Mouse (Mus musculus): Measurements from ENCODE around the gene Smpx. TPM values are rescaled to one million over a fixed set of nuclear protein-coding genes. Genes with fewer than 3 reads are reported as not detected.

The Smpx gene
- not detected in 2 replicates for polyA plus RNA-seq (2016; fragmentation: Nextera tagmentation; extraction: Ambion mirVana)

DNA sequence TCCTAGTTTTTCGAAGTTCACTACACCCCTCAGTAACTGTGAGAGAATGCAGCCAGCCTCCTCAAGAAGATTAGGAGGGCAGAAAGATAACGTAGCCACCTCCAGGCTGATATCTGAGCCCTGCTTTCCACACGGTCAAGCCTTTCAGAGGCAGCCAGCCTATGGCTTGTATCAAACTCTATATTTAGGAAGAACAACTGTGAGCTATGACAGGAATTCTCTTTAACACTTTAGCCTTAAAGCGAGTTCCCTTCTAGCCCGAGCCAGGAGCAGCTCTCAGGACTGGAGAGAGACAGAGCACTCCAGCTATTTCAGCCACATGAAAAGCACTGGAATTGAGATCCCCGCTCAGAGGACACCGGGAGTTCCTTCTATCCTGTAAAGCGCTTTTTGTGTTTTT, at the start of gene Smpx:
Smpx (plus strand) TSS at position 49 of the 400 bp plus-strand sequence.
- Histone ChIP-seq H3K9me3 (no peaks in the 10 kb centered on the region), H3K27ac (no peak within 1 kb of the TSS), H3K27me3 (no peaks in the 10 kb centered on the region), H3K4me3 (replicated peaks) (no peak within 1 kb of the TSS), H3K4me2 (no peak within 1 kb of the TSS), H3K9ac (no peak within 1 kb of the TSS), H3K4me1 (no peaks in the 10 kb centered on the region), H3K36me3 (replicated peaks) (no peaks in the 10 kb centered on the region)
- WGBS, result 66% methylated on average over 8 of the region's 8 CpGs
- ATAC-seq (ENCODE audit: low FRiP score), result no peak

- ATAC-seq (ENCODE audit: low FRiP score), result no peak
- H3K9ac ChIP-seq, result no peak overlapping the region
- no peak overlapping the region for H3K27ac ChIP-seq
- H3K4me3 ChIP-seq (replicated peaks), result no peak overlapping the region
- H3K4me1 ChIP-seq, result no peaks in the 10 kb centered on the region
- H3K27me3 ChIP-seq, result no peaks in the 10 kb centered on the region
- no peaks in the 10 kb centered on the region for H3K36me3 ChIP-seq (replicated peaks)
- H3K4me2 ChIP-seq, result no peak overlapping the region
- H3K9me3 ChIP-seq, result no peaks in the 10 kb centered on the region
Observed at GRCm38 (mm10) chrX:157655047-157655446, 43.7 kb upstream of the Smpx start.

DNA sequence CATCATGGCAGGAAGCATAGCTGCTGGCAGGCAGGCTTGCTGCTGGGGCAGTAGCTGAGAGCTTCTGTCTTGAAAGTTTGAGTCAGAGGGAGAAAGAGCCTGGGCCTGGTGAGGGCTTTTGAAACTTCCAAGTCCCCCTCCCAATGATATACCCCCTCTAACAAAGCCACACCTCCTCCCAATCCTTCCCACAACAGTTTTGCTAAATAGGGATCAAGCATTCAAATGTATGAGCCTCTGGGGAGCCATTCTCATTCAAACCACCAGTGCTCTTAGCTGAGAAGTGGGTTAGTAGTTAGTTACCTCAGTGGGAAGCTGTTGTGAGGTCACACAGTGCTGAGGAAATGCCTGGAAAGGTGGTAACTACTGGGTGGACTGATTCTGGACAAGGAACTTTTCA, 41.4 kb upstream of the Smpx start:
- ATAC-seq (ENCODE audit: low FRiP score), result no peak
- H3K4me3 ChIP-seq (replicated peaks), result no peak overlapping the region
- H3K27ac ChIP-seq, result no peak overlapping the region
- no peaks in the 10 kb centered on the region for H3K27me3 ChIP-seq
- no peaks in the 10 kb centered on the region for H3K4me1 ChIP-seq
- H3K9me3 ChIP-seq, result no peaks in the 10 kb centered on the region
- H3K4me2 ChIP-seq, result no peak overlapping the region
- H3K9ac ChIP-seq, result no peak overlapping the region
- no peaks in the 10 kb centered on the region for H3K36me3 ChIP-seq (replicated peaks)

GRCm38 (mm10) chrX:157671820-157672219, 26.9 kb upstream of the Smpx start:
- 81% methylated on average over 2 of the region's 2 CpGs for WGBS
- H3K27me3 ChIP-seq, result peaks cover 3% of the 10 kb centered on the region; the same call in 1 of the 2 replicates
- H3K27ac ChIP-seq, result no peak overlapping the region
- no peaks in the 10 kb centered on the region for H3K36me3 ChIP-seq (replicated peaks)
- no peak overlapping the region for H3K9ac ChIP-seq
- ATAC-seq (ENCODE audit: low FRiP score), result no peak
- no peaks in the 10 kb centered on the region for H3K9me3 ChIP-seq
- H3K4me3 ChIP-seq (replicated peaks), result no peak overlapping the region
- no peak overlapping the region for H3K4me2 ChIP-seq
- no peaks in the 10 kb centered on the region for H3K4me1 ChIP-seq

GRCm38 (mm10) chrX:157674667-157675350, 23.9 kb upstream of the Smpx start:
- H3K9ac ChIP-seq, result no peak overlapping the region
- no peak overlapping the region for H3K4me2 ChIP-seq
- ATAC-seq (ENCODE audit: low FRiP score), result no peak
- H3K27me3 ChIP-seq, result peaks cover 3% of the 10 kb centered on the region; the same call in 1 of the 2 replicates
- no peak overlapping the region for H3K4me3 ChIP-seq (replicated peaks)
- no peaks in the 10 kb centered on the region for H3K4me1 ChIP-seq
- no peak overlapping the region for H3K27ac ChIP-seq
- no peaks in the 10 kb centered on the region for H3K9me3 ChIP-seq
- H3K36me3 ChIP-seq (replicated peaks), result no peaks in the 10 kb centered on the region
- WGBS, result 74% methylated on average over 3 of the region's 3 CpGs

DNA sequence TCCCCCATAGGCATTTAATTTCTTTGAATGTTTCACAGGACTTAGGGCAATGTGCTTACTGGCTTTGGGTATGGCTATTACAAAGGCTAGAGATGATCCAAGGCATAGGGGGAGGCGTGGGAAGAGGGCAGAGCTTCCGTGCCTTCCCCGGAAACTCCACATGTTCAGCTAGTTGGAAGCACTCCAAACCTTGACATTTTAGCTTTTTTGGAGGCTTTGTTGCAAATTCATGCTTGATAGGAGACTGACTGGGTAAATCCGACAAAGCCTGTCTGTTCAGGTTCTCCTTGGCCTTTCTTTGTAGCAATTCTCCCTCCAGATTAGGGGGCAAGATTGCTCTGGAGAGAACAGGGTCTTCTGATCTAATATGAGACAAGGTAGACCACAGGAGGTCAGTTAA, 7.5 kb upstream of the Smpx start:
- Histone ChIP-seq H3K36me3 (replicated peaks) (no peaks in the 10 kb centered on the region), H3K4me1 (no peaks in the 10 kb centered on the region), H3K9me3 (no peaks in the 10 kb centered on the region), H3K27me3 (no peaks in the 10 kb centered on the region), H3K4me2 (no peak overlapping the region), H3K27ac (no peak overlapping the region), H3K4me3 (replicated peaks) (no peak overlapping the region), H3K9ac (no peak overlapping the region)
- 79% methylated on average over 4 of the region's 4 CpGs for WGBS
- no peak for ATAC-seq (ENCODE audit: low FRiP score)

GRCm38 (mm10) chrX:157697591-157698135, 1.0 kb upstream of the Smpx start:
- Histone ChIP-seq H3K9me3 (no peaks in the 10 kb centered on the region), H3K27me3 (no peaks in the 10 kb centered on the region), H3K4me3 (replicated peaks) (no peak overlapping the region), H3K27ac (no peak overlapping the region), H3K4me2 (no peak overlapping the region), H3K4me1 (no peaks in the 10 kb centered on the region), H3K9ac (no peak overlapping the region), H3K36me3 (replicated peaks) (no peaks in the 10 kb centered on the region)
- WGBS, result 77% methylated on average over 5 of the region's 5 CpGs
- no peak for ATAC-seq (ENCODE audit: low FRiP score)

DNA sequence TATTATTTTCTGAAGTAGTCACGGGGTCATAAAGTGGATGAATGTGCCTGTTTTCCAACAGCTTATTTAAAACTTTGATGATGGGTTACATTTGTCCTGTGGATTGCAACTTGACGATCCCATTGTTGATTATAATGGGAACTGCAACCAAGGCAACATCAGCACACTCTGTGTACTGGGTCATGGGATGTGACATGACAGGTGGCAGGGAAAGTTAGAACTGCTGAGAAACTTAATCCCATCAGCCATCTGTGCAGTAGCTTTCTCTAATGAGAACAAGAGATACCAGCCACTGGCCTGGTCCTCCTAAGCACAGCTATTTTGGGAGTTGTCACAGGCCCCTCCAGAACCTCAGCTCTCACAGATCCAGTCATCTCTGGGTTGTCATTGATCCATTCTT, 8.5 kb downstream of the Smpx start:
- Histone ChIP-seq H3K4me3 (replicated peaks) (no peak overlapping the region), H3K9ac (no peak overlapping the region), H3K27ac (no peak overlapping the region), H3K4me1 (no peaks in the 10 kb centered on the region), H3K36me3 (replicated peaks) (no peaks in the 10 kb centered on the region), H3K4me2 (no peak overlapping the region), H3K27me3 (peaks cover 7% of the 10 kb centered on the region; the same call in 1 of the 2 replicates), H3K9me3 (no peaks in the 10 kb centered on the region)
- ATAC-seq (ENCODE audit: low FRiP score), result no peak
- 67% methylated on average over 2 of the region's 2 CpGs for WGBS

DNA sequence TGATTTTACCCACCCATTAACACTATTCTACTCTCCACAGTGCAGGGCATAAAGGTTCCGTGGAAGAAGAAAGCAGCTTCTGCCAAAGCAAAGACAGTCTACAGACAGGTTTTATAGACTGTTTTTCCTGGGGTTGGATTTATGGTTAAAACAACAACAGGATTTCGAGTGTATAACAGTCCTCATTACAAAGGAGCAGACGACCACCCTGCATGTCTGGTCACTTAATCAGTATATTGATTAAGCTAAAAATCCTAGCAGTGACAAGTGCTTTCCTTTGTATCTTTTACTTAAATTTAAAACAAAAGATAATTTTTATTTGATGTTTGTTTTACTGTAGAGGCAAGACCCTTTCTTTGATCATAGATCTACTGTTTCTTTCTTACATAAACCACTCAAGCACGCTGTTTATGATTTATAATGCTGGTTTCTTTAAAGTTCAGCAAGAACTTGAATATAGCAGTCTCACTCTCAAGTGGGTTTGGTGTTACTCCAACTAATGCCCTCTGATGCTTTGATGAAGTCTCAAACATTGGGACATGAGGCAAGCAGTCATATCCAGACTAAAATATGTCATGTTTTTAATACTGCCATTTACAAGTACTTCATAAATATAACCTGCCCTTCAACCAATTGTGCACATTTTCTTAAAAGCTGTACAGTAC, 10.0 kb downstream of the Smpx start:
- no peak overlapping the region for H3K27ac ChIP-seq
- no peak overlapping the region for H3K9ac ChIP-seq
- 76% methylated on average over 4 of the region's 4 CpGs for WGBS
- no peak for ATAC-seq (ENCODE audit: low FRiP score)
- no peaks in the 10 kb centered on the region for H3K9me3 ChIP-seq
- no peaks in the 10 kb centered on the region for H3K36me3 ChIP-seq (replicated peaks)
- H3K4me2 ChIP-seq, result no peak overlapping the region
- H3K4me3 ChIP-seq (replicated peaks), result no peak overlapping the region
- no peaks in the 10 kb centered on the region for H3K4me1 ChIP-seq
- peaks cover 7% of the 10 kb centered on the region; the same call in 1 of the 2 replicates for H3K27me3 ChIP-seq

DNA sequence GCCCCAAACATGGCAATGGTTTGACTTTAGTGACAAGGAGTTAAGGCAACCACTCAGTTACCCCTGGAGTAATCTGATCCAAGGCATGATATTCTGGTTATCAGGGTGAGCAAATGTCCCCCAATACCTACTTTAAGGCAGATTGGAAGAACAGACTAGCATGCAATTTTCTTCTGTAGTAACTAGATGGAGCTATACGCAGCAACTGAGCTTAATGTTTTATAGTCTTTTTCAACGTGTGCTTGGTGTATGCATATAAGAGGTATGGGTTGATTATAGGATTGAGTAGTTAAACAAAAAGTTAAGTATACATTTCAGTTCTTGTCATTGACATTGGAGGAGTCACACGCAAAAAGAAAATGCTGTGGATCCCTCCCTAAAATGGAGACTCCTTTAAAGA, 21.2 kb downstream of the Smpx start:
- 57% methylated on average over 3 of the region's 3 CpGs for WGBS
- Histone ChIP-seq H3K36me3 (replicated peaks) (no peaks in the 10 kb centered on the region), H3K27me3 (no peaks in the 10 kb centered on the region), H3K4me1 (no peaks in the 10 kb centered on the region), H3K4me3 (replicated peaks) (no peak overlapping the region), H3K9ac (no peak overlapping the region), H3K27ac (no peak overlapping the region), H3K9me3 (no peaks in the 10 kb centered on the region), H3K4me2 (no peak overlapping the region)
- ATAC-seq (ENCODE audit: low FRiP score), result no peak

DNA sequence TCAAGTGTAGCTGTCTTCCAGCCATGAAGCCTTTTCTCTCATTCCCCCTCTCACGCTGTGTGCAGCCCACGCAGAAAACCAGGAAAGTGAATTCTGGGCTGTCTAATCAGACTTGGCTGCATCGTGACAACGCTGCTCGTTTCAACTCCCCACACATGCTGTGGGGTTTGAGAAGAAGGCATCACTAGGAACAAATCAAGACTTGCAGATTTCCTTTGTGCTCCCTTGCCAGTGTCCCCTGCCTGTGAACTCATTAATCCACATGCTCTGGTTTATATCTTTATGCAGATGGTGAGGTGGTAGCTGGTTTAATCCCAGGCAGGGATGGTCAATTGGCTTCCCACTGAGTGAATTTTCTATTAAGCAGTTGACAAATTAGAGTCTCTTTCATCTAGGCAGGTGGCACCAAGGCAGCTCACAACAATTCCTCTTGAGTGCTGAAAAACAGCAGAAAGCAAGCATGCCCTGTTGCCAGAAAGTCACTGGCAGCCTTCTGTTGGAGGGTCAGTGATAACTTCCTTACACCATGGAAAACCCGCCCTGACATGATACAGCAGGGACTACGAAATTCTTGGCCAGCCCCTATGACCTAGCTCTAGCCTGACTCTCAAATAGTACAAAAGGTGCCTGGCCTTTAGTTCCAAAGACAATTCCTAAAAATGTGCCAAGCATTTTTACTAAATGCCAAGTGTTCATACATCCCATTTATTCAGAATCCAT, 32.1 kb downstream of the Smpx start:
- Histone ChIP-seq H3K4me2 (no peak overlapping the region), H3K9ac (no peak overlapping the region), H3K36me3 (replicated peaks) (no peaks in the 10 kb centered on the region), H3K4me1 (no peaks in the 10 kb centered on the region), H3K27me3 (peaks cover 18% of the 10 kb centered on the region), H3K9me3 (no peaks in the 10 kb centered on the region), H3K27ac (no peak overlapping the region), H3K4me3 (replicated peaks) (no peak overlapping the region)
- no peak; the same call in 1 of the 2 replicates for ATAC-seq (ENCODE audit: low FRiP score)
- 45% methylated on average over 7 of the region's 7 CpGs for WGBS

DNA sequence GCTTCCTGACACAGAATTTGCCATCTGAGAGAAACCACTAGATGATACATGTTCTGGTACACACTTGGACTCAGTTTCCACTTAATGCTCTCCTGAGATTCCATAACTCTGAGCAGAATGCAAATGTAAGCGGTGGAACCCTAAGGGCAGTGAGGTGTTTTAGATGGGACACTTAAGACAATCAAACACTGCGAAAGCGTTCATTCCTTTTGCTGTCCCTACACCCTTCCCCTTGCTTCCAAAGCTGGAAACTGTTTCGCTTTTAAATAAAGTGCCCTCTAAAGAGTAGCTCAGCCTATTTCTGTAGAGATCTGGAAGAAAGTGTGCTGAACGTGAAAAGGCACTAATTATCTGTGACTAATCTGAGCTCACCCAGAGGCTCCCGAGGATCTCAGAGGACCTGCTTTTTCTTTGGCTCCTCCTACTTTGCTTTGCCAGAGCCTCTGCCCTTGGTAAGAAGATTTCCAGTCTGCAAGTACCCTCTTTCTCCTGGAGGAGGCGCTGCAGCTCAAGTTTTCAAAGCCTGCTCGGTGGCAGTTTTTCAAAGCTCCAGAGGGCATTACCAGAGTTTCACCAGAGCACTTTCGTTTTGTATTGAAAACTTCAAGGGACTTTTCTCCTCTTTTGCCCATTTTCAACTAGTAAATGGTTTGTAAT, 33.1 kb downstream of the Smpx start:
- no peaks in the 10 kb centered on the region for H3K36me3 ChIP-seq (replicated peaks)
- ATAC-seq (ENCODE audit: low FRiP score), result peak; percentile 80
- no peaks in the 10 kb centered on the region for H3K4me1 ChIP-seq
- no peaks in the 10 kb centered on the region for H3K9me3 ChIP-seq
- no peak overlapping the region for H3K4me3 ChIP-seq (replicated peaks)
- no peak overlapping the region for H3K9ac ChIP-seq
- whole genome bisulfite sequencing, result 31% methylated on average over 9 of the region's 9 CpGs
- H3K27me3 ChIP-seq, result peaks cover 18% of the 10 kb centered on the region
- peak overlapping the region; percentile 9; the same call in 1 of the 2 replicates for H3K4me2 ChIP-seq
- no peak overlapping the region for H3K27ac ChIP-seq

All from forebrain, embryonic 12.5 days (tissue).